Mouse (Mus musculus): ENCODE measurements around the gene Defb5. TPM values are rescaled to one million over a fixed set of nuclear protein-coding genes. Genes with fewer than 3 reads are reported as not detected.
"Not testable (repeated sequence)": the region's sequence is repeated elsewhere in the genome, so short reads cannot be mapped to it uniquely, and the experiment has no call there.

Gene Defb5
- total RNA-seq (2021), result not detected

GRCm38 (mm10) chr8:19247280-19247679 is at the start of gene Defb5:
Gene Defb5 (plus strand): TSS chr8:19247580.
- DNase-seq, result no peak

- no peak for DNase-seq
Observed at GRCm38 (mm10) chr8:19225161-19225560, 22.2 kb upstream of the Defb5 start, which contains the start of gene Defb6. Gene Defb6 (plus strand): TSS chr8:19225478.

- no peak for DNase-seq
Observed at GRCm38 (mm10) chr8:19238101-19238500, 9.3 kb upstream of the Defb5 start.

- no peak for DNase-seq
Observed at GRCm38 (mm10) chr8:19239616-19240015, 7.8 kb upstream of the Defb5 start, which contains the start of gene Defb46. Gene Defb46 (plus strand): TSS chr8:19239916.

- no peak for DNase-seq
Observed at GRCm38 (mm10) chr8:19258136-19258535, 10.8 kb downstream of the Defb5 start.

GRCm38 (mm10) chr8:19259667-19260066 is 12.3 kb downstream of the Defb5 start:
- no peak for DNase-seq

- DNase-seq, result not testable (repeated sequence)
Observed at GRCm38 (mm10) chr8:19293060-19293459, 45.7 kb downstream of the Defb5 start, which contains the start of gene Defb3. Gene Defb3 (plus strand): TSS chr8:19293360.

GRCm38 (mm10) chr8:19298361-19298760 is 51.0 kb downstream of the Defb5 start:
- not testable (repeated sequence) for DNase-seq

Other genes with a start within 250 kb of the Defb5 start
- not detected for gene Defb38, start 221.0 kb upstream of the Defb5 start, total RNA-seq (2021)
- gene Defb39, start 182.8 kb upstream of the Defb5 start, total RNA-seq (2021), result not detected
- not detected for gene Defb12, start 132.7 kb upstream of the Defb5 start, total RNA-seq (2021)
- not detected for gene Defb34, start 123.8 kb upstream of the Defb5 start, total RNA-seq (2021)
- gene Gm45826, start 106.8 kb upstream of the Defb5 start, total RNA-seq (2021), result not detected
- gene Defb14, start 53.2 kb upstream of the Defb5 start, total RNA-seq (2021), result not detected
- not detected for gene Defb4, start 48.9 kb upstream of the Defb5 start, total RNA-seq (2021)
- not detected for gene Defb6, start 22.1 kb upstream of the Defb5 start, total RNA-seq (2021)
- gene Defb46, start 7.7 kb upstream of the Defb5 start, total RNA-seq (2021), result not detected
- not detected for gene Defb3, start 45.8 kb downstream of the Defb5 start, total RNA-seq (2021)
- not detected for gene Defb8, start 200.0 kb downstream of the Defb5 start, total RNA-seq (2021)
- gene Defb7, start 247.5 kb downstream of the Defb5 start, total RNA-seq (2021), result not detected

Data from layer of hippocampus, postnatal 36 days (tissue).